21 mouse cellular contexts compared by ENCODE assay signal in the genomic region with DNA sequence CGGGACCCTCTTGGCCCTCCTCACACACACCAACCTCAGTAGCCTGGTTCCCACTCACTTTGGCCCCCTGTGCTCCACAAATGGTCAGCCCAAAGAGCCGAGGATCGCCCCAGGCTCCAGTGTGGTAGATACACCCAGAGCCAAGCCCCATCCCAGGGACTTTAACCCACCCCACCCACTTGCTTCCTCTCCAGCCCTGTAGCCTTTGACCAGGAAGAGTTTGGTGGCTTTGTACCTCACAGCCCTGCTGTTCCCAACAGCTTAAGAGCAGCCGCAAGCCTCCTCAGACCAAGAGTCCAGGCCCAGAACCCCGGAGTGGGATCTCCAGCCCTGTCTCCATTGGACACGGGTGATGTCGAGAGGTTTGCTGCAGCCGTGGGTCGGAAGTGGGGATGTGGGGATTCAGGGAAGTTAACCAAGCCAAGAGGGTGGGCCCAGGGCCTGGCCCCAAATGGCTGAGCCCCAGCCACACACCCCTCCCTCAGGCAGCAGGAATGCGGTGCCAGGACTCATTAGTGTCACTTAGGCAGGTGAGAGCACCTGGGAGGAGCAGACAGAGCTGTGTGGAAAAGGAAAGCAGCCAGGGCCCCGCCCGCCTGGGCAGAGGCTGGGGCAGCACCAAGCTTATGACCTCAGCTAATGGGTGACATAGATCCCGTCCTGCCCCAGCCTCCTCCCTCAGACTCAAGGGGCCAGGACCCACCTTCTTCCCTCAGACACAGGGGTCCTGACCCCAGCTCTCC. TPM values are rescaled to one million over a fixed set of nuclear protein-coding genes. Genes with fewer than 3 reads are reported as not detected.
DNase-seq lines count a peak whose midpoint lies in the region; ATAC-seq and TF ChIP-seq lines count a peak whose summit lies in the region.
"Had no signal": no experiment of that assay in that cellular context is flagged by ENCODE, and none has a peak within 500 bp of the region (broad histone marks: within the 10 kb centered on the region; RNA-seq: fewer than 3 reads in every experiment).

No protein-coding gene starts in this region.

- 60% methylated on average over 11 of the region's 13 CpGs for WGBS in embryonic facial prominence, embryonic 13.5 days
- 53% methylated on average over 13 of the region's 13 CpGs for WGBS in embryonic facial prominence, embryonic 15.5 days
- 59% methylated on average over 13 of the region's 13 CpGs for WGBS in lung, embryonic 14.5 days
- WGBS in small intestine, adult 2 months = 22% methylated on average over 13 of the region's 13 CpGs
- WGBS in forebrain, embryonic 13.5 days = 75% methylated on average over 13 of the region's 13 CpGs
- 69% methylated on average over 12 of the region's 13 CpGs for WGBS in forebrain, postnatal 0 days

- H3K36me3 ChIP-seq in embryonic facial prominence, embryonic 13.5 days = no peaks in the 10 kb centered on the region
- H3K36me3 ChIP-seq in embryonic facial prominence, embryonic 15.5 days = no peaks in the 10 kb centered on the region
- H3K36me3 ChIP-seq in lung, embryonic 14.5 days (ENCODE audit: insufficient read depth) = no peaks in the 10 kb centered on the region
- peaks cover 16% of the 10 kb centered on the region for H3K36me3 ChIP-seq in small intestine, adult 2 months (ENCODE audit: control insufficient read depth, insufficient read depth, low read length)
- no peaks in the 10 kb centered on the region for H3K36me3 ChIP-seq in forebrain, embryonic 13.5 days (ENCODE audit: poor library complexity, severe bottlenecking)
- H3K36me3 ChIP-seq in forebrain, postnatal 0 days (ENCODE audit: insufficient read depth) = no peaks in the 10 kb centered on the region
- H3K36me3 ChIP-seq: heart, embryonic 12.5 days; liver, embryonic 12.5 days had no signal

- H3K4me2 ChIP-seq in embryonic facial prominence, embryonic 13.5 days = peak overlapping the region; percentile 26
- H3K4me2 ChIP-seq in embryonic facial prominence, embryonic 15.5 days (replicated peaks) = 0 out of 2 replicates have a peak overlapping the region, but pooled peaks have one; percentile 1
- H3K4me2 ChIP-seq in lung, embryonic 14.5 days = peak overlapping the region; percentile 46
- no peak overlapping the region for H3K4me2 ChIP-seq in forebrain, embryonic 13.5 days
- H3K4me2 ChIP-seq in forebrain, postnatal 0 days (ENCODE audit: low read depth) = no peak overlapping the region
- H3K4me2 ChIP-seq: heart, embryonic 12.5 days; liver, embryonic 12.5 days had no signal

- H3K4me3 ChIP-seq in embryonic facial prominence, embryonic 13.5 days = peak overlapping the region; percentile 15
- 0 out of 2 replicates have a peak overlapping the region, but pooled peaks have one; percentile 16 for H3K4me3 ChIP-seq in embryonic facial prominence, embryonic 15.5 days (replicated peaks)
- peak overlapping the region; percentile 14 for H3K4me3 ChIP-seq in lung, embryonic 14.5 days (ENCODE audit: low read depth, low read length)
- peak overlapping the region; percentile 88 for H3K4me3 ChIP-seq in small intestine, adult 2 months (ENCODE audit: low read depth, low read length)
- no peak overlapping the region for H3K4me3 ChIP-seq in forebrain, embryonic 13.5 days
- no peak overlapping the region for H3K4me3 ChIP-seq in forebrain, postnatal 0 days (ENCODE audit: low read depth, low read length)
- H3K4me3 ChIP-seq: heart, embryonic 12.5 days; liver, embryonic 12.5 days had no signal

- peak; percentile 69 for TF ChIP-seq POLR2A in small intestine, adult 2 months (IDR thresholded peaks at IDR 0.05; ENCODE audit: low read depth, low read length)

- H3K4me1 ChIP-seq in embryonic facial prominence, embryonic 13.5 days = peaks cover 16% of the 10 kb centered on the region; the same call in 1 of the 2 replicates
- peaks cover 10% of the 10 kb centered on the region for H3K4me1 ChIP-seq in embryonic facial prominence, embryonic 15.5 days
- no peaks in the 10 kb centered on the region; the same call in 1 of the 2 replicates for H3K4me1 ChIP-seq in lung, embryonic 14.5 days (ENCODE audit: insufficient read depth)
- peaks cover 14% of the 10 kb centered on the region for H3K4me1 ChIP-seq in small intestine, adult 2 months (ENCODE audit: control insufficient read depth, insufficient read depth, insufficient read length, low read length)
- peaks cover 14% of the 10 kb centered on the region for H3K4me1 ChIP-seq in forebrain, embryonic 13.5 days
- H3K4me1 ChIP-seq in forebrain, postnatal 0 days (ENCODE audit: insufficient read depth) = 0 out of 2 replicates have a peak, but pooled peaks cover 6% of the 10 kb centered on the region

- H3K9me3 ChIP-seq in embryonic facial prominence, embryonic 13.5 days = no peaks in the 10 kb centered on the region
- no peaks in the 10 kb centered on the region for H3K9me3 ChIP-seq in embryonic facial prominence, embryonic 15.5 days (replicated peaks)
- no peaks in the 10 kb centered on the region for H3K9me3 ChIP-seq in lung, embryonic 14.5 days (ENCODE audit: low read depth, low read length)
- H3K9me3 ChIP-seq in forebrain, embryonic 13.5 days (replicated peaks) = no peaks in the 10 kb centered on the region
- H3K9me3 ChIP-seq in forebrain, postnatal 0 days (ENCODE audit: low read length) = no peaks in the 10 kb centered on the region

- peak overlapping the region; percentile 44; the same call in 1 of the 2 replicates for H3K27ac ChIP-seq in embryonic facial prominence, embryonic 13.5 days
- H3K27ac ChIP-seq in embryonic facial prominence, embryonic 15.5 days (replicated peaks) = no peak overlapping the region
- H3K27ac ChIP-seq in lung, embryonic 14.5 days (ENCODE audit: low read depth) = peak overlapping the region; percentile 70
- peak overlapping the region; percentile 100 for H3K27ac ChIP-seq in small intestine, adult 2 months (ENCODE audit: insufficient read depth, low read depth, low read length)
- no peak overlapping the region for H3K27ac ChIP-seq in forebrain, embryonic 13.5 days
- no peak overlapping the region for H3K27ac ChIP-seq in forebrain, postnatal 0 days (ENCODE audit: low read depth, low read length)
- H3K27ac ChIP-seq: liver, embryonic 12.5 days had no signal

- H3K9ac ChIP-seq in embryonic facial prominence, embryonic 13.5 days = no peak overlapping the region; the same call in 1 of the 2 replicates
- H3K9ac ChIP-seq in embryonic facial prominence, embryonic 15.5 days = no peak overlapping the region
- no peak overlapping the region for H3K9ac ChIP-seq in lung, embryonic 14.5 days
- H3K9ac ChIP-seq in forebrain, embryonic 13.5 days = no peak overlapping the region
- H3K9ac ChIP-seq in forebrain, postnatal 0 days = no peak overlapping the region
- H3K9ac ChIP-seq: heart, embryonic 12.5 days; liver, embryonic 12.5 days had no signal

- TF ChIP-seq CTCF in lung, embryonic 14.5 days (IDR thresholded peaks at IDR 0.05; ENCODE audit: low read depth) = no peak
- no peak for TF ChIP-seq CTCF in small intestine, adult 2 months (IDR thresholded peaks at IDR 0.05; ENCODE audit: extremely low read depth, insufficient read length, insufficient replicate concordance, low read depth, low read length)
- no peak for TF ChIP-seq CTCF in forebrain, postnatal 0 days (IDR thresholded peaks at IDR 0.05; ENCODE audit: low read depth)

- ATAC-seq in embryonic facial prominence, embryonic 13.5 days (ENCODE audit: insufficient number of reproducible peaks, insufficient read depth, low FRiP score, low TSS enrichment, low read depth) = peak; percentile 28; the same call in 1 of the 2 replicates
- peak; percentile 35 for ATAC-seq in embryonic facial prominence, embryonic 15.5 days (ENCODE audit: insufficient number of reproducible peaks, low FRiP score, low TSS enrichment, low read depth)
- peak; percentile 28; the same call in 1 of the 2 replicates for ATAC-seq in lung, embryonic 14.5 days (ENCODE audit: insufficient read depth)
- no peak for ATAC-seq in forebrain, embryonic 13.5 days
- no peak for ATAC-seq in forebrain, postnatal 0 days
- ATAC-seq: inflammation-experienced regulatory T-cells, adult 6 months; liver, embryonic 12.5 days had no signal

- DNase-seq in lung, embryonic 14.5 days = peak; percentile 18
- no peak for DNase-seq in embryo, embryonic 9.5 days (ENCODE audit: extremely low spot score)
- no peak for DNase-seq in forebrain, postnatal 0 days
- DNase-seq: adrenal gland, postnatal 14 days; cerebellum, adult 9-10 months; gastrocnemius, postnatal 25 days; heart, postnatal 4 days; right cerebral cortex, postnatal 14 days had no signal

- peaks cover 42% of the 10 kb centered on the region for H3K27me3 ChIP-seq in embryonic facial prominence, embryonic 13.5 days
- H3K27me3 ChIP-seq in embryonic facial prominence, embryonic 15.5 days = peaks cover 24% of the 10 kb centered on the region
- H3K27me3 ChIP-seq in lung, embryonic 14.5 days (ENCODE audit: insufficient read depth, low read length) = peaks cover 9% of the 10 kb centered on the region
- H3K27me3 ChIP-seq in small intestine, adult 2 months (ENCODE audit: control insufficient read depth, insufficient read depth, low read length) = no peaks in the 10 kb centered on the region
- peaks cover 25% of the 10 kb centered on the region for H3K27me3 ChIP-seq in forebrain, embryonic 13.5 days
- 0 out of 2 replicates have a peak, but pooled peaks cover 4% of the 10 kb centered on the region for H3K27me3 ChIP-seq in forebrain, postnatal 0 days (ENCODE audit: insufficient read depth, low read length)

RNA-seq across cellular contexts. Expression of gene Myh14, which starts 2.5 kb away (rescaled TPM):
- 11.8 and 12.2 TPM in 2 replicates for polyA plus RNA-seq in embryonic facial prominence, embryonic 13.5 days (2015; fragmentation: Nextera tagmentation; extraction: Ambion mirVana)
- 20.0 and 23.0 TPM in 2 replicates for polyA plus RNA-seq in embryonic facial prominence, embryonic 15.5 days (2015; fragmentation: Nextera tagmentation; extraction: Ambion mirVana)
- polyA plus RNA-seq in lung, embryonic 14.5 days (2014; fragmentation: Nextera tagmentation; extraction: Ambion mirVana) = 33.6 and 37.3 TPM in 2 replicates
- 196 and 563 TPM in 2 replicates for polyA plus RNA-seq in small intestine, adult 2 months (2012; rRNA removed)
- polyA plus RNA-seq in forebrain, embryonic 13.5 days (2015; fragmentation: Nextera tagmentation; extraction: Ambion mirVana) = 0.49 and 0.84 TPM in 2 replicates
- 4.5 and 11.9 TPM in 2 replicates for total RNA-seq in forebrain, postnatal 0 days (2014; rRNA removed)
- 2.9 and 4.2 TPM in 2 replicates for polyA plus RNA-seq in forebrain, postnatal 0 days (2015; fragmentation: Nextera tagmentation; extraction: Ambion mirVana)
- total RNA-seq: megakaryocyte, adult 5-6 weeks had no signal
- polyA plus RNA-seq: inflammation-experienced regulatory T-cells, adult 6 months had no signal

RNA-seq across cellular contexts. Expression of gene Izumo2, which starts 40.4 kb away (rescaled TPM):
- not detected in 2 replicates for polyA plus RNA-seq in embryonic facial prominence, embryonic 13.5 days (2015; fragmentation: Nextera tagmentation; extraction: Ambion mirVana)
- polyA plus RNA-seq in embryonic facial prominence, embryonic 15.5 days (2015; fragmentation: Nextera tagmentation; extraction: Ambion mirVana) = not detected in 2 replicates
- polyA plus RNA-seq in lung, embryonic 14.5 days (2014; fragmentation: Nextera tagmentation; extraction: Ambion mirVana) = not detected in 2 replicates
- polyA plus RNA-seq in small intestine, adult 2 months (2012; rRNA removed) = not detected in 2 replicates
- not detected in 2 replicates for polyA plus RNA-seq in forebrain, embryonic 13.5 days (2015; fragmentation: Nextera tagmentation; extraction: Ambion mirVana)
- total RNA-seq in forebrain, postnatal 0 days (2014; rRNA removed) = not detected in 2 replicates
- not detected in 2 replicates for polyA plus RNA-seq in forebrain, postnatal 0 days (2015; fragmentation: Nextera tagmentation; extraction: Ambion mirVana)
- total RNA-seq: adrenal gland, postnatal 14 days; gastrocnemius, postnatal 25 days; heart, postnatal 4 days; layer of hippocampus, postnatal 14 days; left cerebral cortex, postnatal 25 days; megakaryocyte, adult 5-6 weeks; midbrain, postnatal 0 days had no signal
- polyA plus RNA-seq: heart, embryonic 12.5 days; inflammation-experienced regulatory T-cells, adult 6 months; liver, embryonic 12.5 days; midbrain, postnatal 0 days; neural tube, embryonic 11.5 days; thymus, postnatal 0 days had no signal

Comparison
In these comparisons a context has a peak if more than half of its experiments do, and no peak if none do; other contexts are left out.
1. H3K27ac ChIP-seq: peak in embryonic facial prominence, embryonic 13.5 days (single experiment), lung, embryonic 14.5 days (single experiment) and small intestine, adult 2 months (single experiment); none in embryonic facial prominence, embryonic 15.5 days (single experiment), forebrain, embryonic 13.5 days (single experiment) and forebrain, postnatal 0 days (single experiment).
2. ATAC-seq: peak in embryonic facial prominence, embryonic 13.5 days (single experiment), embryonic facial prominence, embryonic 15.5 days (single experiment) and lung, embryonic 14.5 days (single experiment); none in forebrain, embryonic 13.5 days (single experiment) and forebrain, postnatal 0 days (single experiment).
3. H3K4me2 ChIP-seq: peak in embryonic facial prominence, embryonic 13.5 days (single experiment), embryonic facial prominence, embryonic 15.5 days (single experiment) and lung, embryonic 14.5 days (single experiment); none in forebrain, embryonic 13.5 days (single experiment) and forebrain, postnatal 0 days (single experiment).
4. H3K4me3 ChIP-seq: peak in embryonic facial prominence, embryonic 13.5 days (single experiment), embryonic facial prominence, embryonic 15.5 days (single experiment), lung, embryonic 14.5 days (single experiment) and small intestine, adult 2 months (single experiment); none in forebrain, embryonic 13.5 days (single experiment) and forebrain, postnatal 0 days (single experiment).